Mouse (Mus musculus): ENCODE data around the gene Med27. TPM values are rescaled to one million over a fixed set of nuclear protein-coding genes. Genes with fewer than 3 reads are reported as not detected.

The Med27 gene
- polyA plus RNA-seq, 1 experiment, result 26.6 TPM

- Histone ChIP-seq H3K4me1 (ENCODE audit: control insufficient read depth, insufficient read depth, low read length) (peaks cover 3% of the 10 kb centered on the region; the same call in 1 of the 2 replicates), H3K27ac (ENCODE audit: insufficient read depth, low read length) (no peak overlapping the region), H3K4me3 (ENCODE audit: insufficient read depth, low read length) (no peak overlapping the region)
- no peak for TF ChIP-seq CTCF (IDR thresholded peaks at IDR 0.05; ENCODE audit: borderline replicate concordance, insufficient read depth, low read length)
- no peak for TF ChIP-seq POLR2A (IDR thresholded peaks at IDR 0.05; ENCODE audit: low read depth, low read length)
Measured at GRCm38 (mm10) chr2:29388937-29389336, 42.3 kb downstream of the Med27 start.

GRCm38 (mm10) chr2:29391086-29391485 lies 44.5 kb downstream of the Med27 start:
- TF ChIP-seq CTCF (IDR thresholded peaks at IDR 0.05; ENCODE audit: borderline replicate concordance, insufficient read depth, low read length), result no peak
- TF ChIP-seq POLR2A (IDR thresholded peaks at IDR 0.05; ENCODE audit: low read depth, low read length), result no peak
- Histone ChIP-seq H3K4me1 (ENCODE audit: control insufficient read depth, insufficient read depth, low read length) (peaks cover 3% of the 10 kb centered on the region; the same call in 1 of the 2 replicates), H3K4me3 (ENCODE audit: insufficient read depth, low read length) (no peak overlapping the region), H3K27ac (ENCODE audit: insufficient read depth, low read length) (no peak overlapping the region)

GRCm38 (mm10) chr2:29391996-29392395 lies 45.4 kb downstream of the Med27 start:
- Histone ChIP-seq H3K27ac (ENCODE audit: insufficient read depth, low read length) (no peak overlapping the region), H3K4me3 (ENCODE audit: insufficient read depth, low read length) (no peak overlapping the region), H3K4me1 (ENCODE audit: control insufficient read depth, insufficient read depth, low read length) (peaks cover 3% of the 10 kb centered on the region; the same call in 1 of the 2 replicates)
- TF ChIP-seq POLR2A (IDR thresholded peaks at IDR 0.05; ENCODE audit: low read depth, low read length) (no peak), CTCF (IDR thresholded peaks at IDR 0.05; ENCODE audit: borderline replicate concordance, insufficient read depth, low read length) (no peak)

GRCm38 (mm10) chr2:29400234-29400633 lies 53.6 kb downstream of the Med27 start:
- H3K4me1 ChIP-seq (ENCODE audit: control insufficient read depth, insufficient read depth, low read length), result no peaks in the 10 kb centered on the region
- H3K27ac ChIP-seq (ENCODE audit: insufficient read depth, low read length), result no peak overlapping the region
- H3K4me3 ChIP-seq (ENCODE audit: insufficient read depth, low read length), result no peak overlapping the region
- TF ChIP-seq POLR2A (IDR thresholded peaks at IDR 0.05; ENCODE audit: low read depth, low read length), result no peak
- no peak for TF ChIP-seq CTCF (IDR thresholded peaks at IDR 0.05; ENCODE audit: borderline replicate concordance, insufficient read depth, low read length)

- no peaks in the 10 kb centered on the region for H3K4me1 ChIP-seq (ENCODE audit: control insufficient read depth, insufficient read depth, low read length)
- no peak overlapping the region for H3K4me3 ChIP-seq (ENCODE audit: insufficient read depth, low read length)
- TF ChIP-seq POLR2A (IDR thresholded peaks at IDR 0.05; ENCODE audit: low read depth, low read length), result no peak
- no peak for TF ChIP-seq CTCF (IDR thresholded peaks at IDR 0.05; ENCODE audit: borderline replicate concordance, insufficient read depth, low read length)
- H3K27ac ChIP-seq (ENCODE audit: insufficient read depth, low read length), result no peak overlapping the region
Measured at GRCm38 (mm10) chr2:29400812-29401211, 54.2 kb downstream of the Med27 start.

- Histone ChIP-seq H3K4me1 (ENCODE audit: control insufficient read depth, insufficient read depth, low read length) (no peaks in the 10 kb centered on the region), H3K4me3 (ENCODE audit: insufficient read depth, low read length) (no peak overlapping the region), H3K27ac (ENCODE audit: insufficient read depth, low read length) (no peak overlapping the region)
- TF ChIP-seq CTCF (IDR thresholded peaks at IDR 0.05; ENCODE audit: borderline replicate concordance, insufficient read depth, low read length) (no peak), POLR2A (IDR thresholded peaks at IDR 0.05; ENCODE audit: low read depth, low read length) (no peak)
Measured at GRCm38 (mm10) chr2:29401868-29402267, 55.2 kb downstream of the Med27 start.

GRCm38 (mm10) chr2:29402550-29403076 lies 56.0 kb downstream of the Med27 start:
- Histone ChIP-seq H3K27ac (ENCODE audit: insufficient read depth, low read length) (no peak overlapping the region), H3K4me3 (ENCODE audit: insufficient read depth, low read length) (no peak overlapping the region), H3K4me1 (ENCODE audit: control insufficient read depth, insufficient read depth, low read length) (no peaks in the 10 kb centered on the region)
- TF ChIP-seq CTCF (IDR thresholded peaks at IDR 0.05; ENCODE audit: borderline replicate concordance, insufficient read depth, low read length) (no peak), POLR2A (IDR thresholded peaks at IDR 0.05; ENCODE audit: low read depth, low read length) (no peak)

- Histone ChIP-seq H3K27ac (ENCODE audit: insufficient read depth, low read length) (no peak overlapping the region), H3K4me1 (ENCODE audit: control insufficient read depth, insufficient read depth, low read length) (no peaks in the 10 kb centered on the region), H3K4me3 (ENCODE audit: insufficient read depth, low read length) (no peak overlapping the region)
- TF ChIP-seq POLR2A (IDR thresholded peaks at IDR 0.05; ENCODE audit: low read depth, low read length), result no peak
- peak; percentile 25; the same call in 1 of the 2 replicates for TF ChIP-seq CTCF (IDR thresholded peaks at IDR 0.05; ENCODE audit: borderline replicate concordance, insufficient read depth, low read length)
Measured at GRCm38 (mm10) chr2:29403799-29404530, 57.3 kb downstream of the Med27 start.

GRCm38 (mm10) chr2:29404931-29405330 lies 58.3 kb downstream of the Med27 start:
- H3K4me3 ChIP-seq (ENCODE audit: insufficient read depth, low read length), result no peak overlapping the region
- H3K27ac ChIP-seq (ENCODE audit: insufficient read depth, low read length), result no peak overlapping the region
- H3K4me1 ChIP-seq (ENCODE audit: control insufficient read depth, insufficient read depth, low read length), result no peaks in the 10 kb centered on the region
- no peak for TF ChIP-seq CTCF (IDR thresholded peaks at IDR 0.05; ENCODE audit: borderline replicate concordance, insufficient read depth, low read length)

GRCm38 (mm10) chr2:29405848-29406247 lies 59.2 kb downstream of the Med27 start:
- Histone ChIP-seq H3K4me3 (ENCODE audit: insufficient read depth, low read length) (no peak overlapping the region), H3K4me1 (ENCODE audit: control insufficient read depth, insufficient read depth, low read length) (no peaks in the 10 kb centered on the region), H3K27ac (ENCODE audit: insufficient read depth, low read length) (no peak overlapping the region)
- TF ChIP-seq CTCF (IDR thresholded peaks at IDR 0.05; ENCODE audit: borderline replicate concordance, insufficient read depth, low read length) (no peak), POLR2A (IDR thresholded peaks at IDR 0.05; ENCODE audit: low read depth, low read length) (no peak)

All from embryonic fibroblast, embryonic 13.5 days (primary cell).